Mouse (Mus musculus): Measurements from ENCODE around the gene Chst11. TPM values are rescaled to one million over a fixed set of nuclear protein-coding genes. Genes with fewer than 3 reads are reported as not detected.

The Chst11 gene
- polyA plus RNA-seq, 1 experiment from 2014 or later, result 2.0 TPM

- no peak overlapping the region for H3K4me3 ChIP-seq
- no peaks in the 10 kb centered on the region for H3K27me3 ChIP-seq
- H3K9ac ChIP-seq, result no peak overlapping the region
- H3K36me3 ChIP-seq, result no peaks in the 10 kb centered on the region
- no peak overlapping the region for H3K4me2 ChIP-seq
- peaks cover 43% of the 10 kb centered on the region for H3K4me1 ChIP-seq (replicated peaks)
- 76% methylated on average over 21 of the region's 21 CpGs for WGBS
- H3K27ac ChIP-seq, result no peak overlapping the region
- no peaks in the 10 kb centered on the region for H3K9me3 ChIP-seq (replicated peaks)
- ATAC-seq (replicated peaks; ENCODE audit: insufficient number of reproducible peaks, insufficient read depth, low FRiP score, low read depth), result no peak
Observed at GRCm38 (mm10) chr10:83017760-83018498, 32.6 kb downstream of the Chst11 start.

DNA sequence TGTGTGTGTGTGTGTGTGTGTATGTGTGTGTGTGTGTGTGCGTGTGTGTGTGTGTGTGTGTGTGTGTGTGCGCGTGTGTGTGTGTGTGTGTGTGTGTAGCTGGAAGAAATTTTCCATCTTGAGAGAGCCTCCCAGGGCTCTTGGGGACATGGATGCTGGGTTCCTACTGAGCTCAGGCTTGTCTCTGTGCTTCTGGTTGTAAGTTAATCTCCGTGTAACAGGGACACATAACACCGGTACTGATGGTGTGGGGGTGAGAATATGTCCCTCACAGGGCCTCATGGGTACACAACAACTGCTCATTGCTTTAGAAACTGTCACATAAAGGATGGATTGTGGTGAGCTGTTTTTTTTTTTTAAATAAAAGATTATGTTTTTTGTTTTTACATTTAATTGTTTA is 33.2 kb downstream of the Chst11 start:
- 70% methylated on average over 5 of the region's 5 CpGs for WGBS
- Histone ChIP-seq H3K4me1 (replicated peaks) (peaks cover 39% of the 10 kb centered on the region), H3K9ac (no peak overlapping the region), H3K9me3 (replicated peaks) (no peaks in the 10 kb centered on the region), H3K27ac (no peak overlapping the region), H3K4me3 (no peak overlapping the region), H3K36me3 (no peaks in the 10 kb centered on the region), H3K27me3 (no peaks in the 10 kb centered on the region), H3K4me2 (no peak overlapping the region)
- no peak for ATAC-seq (replicated peaks; ENCODE audit: insufficient number of reproducible peaks, insufficient read depth, low FRiP score, low read depth)

DNA sequence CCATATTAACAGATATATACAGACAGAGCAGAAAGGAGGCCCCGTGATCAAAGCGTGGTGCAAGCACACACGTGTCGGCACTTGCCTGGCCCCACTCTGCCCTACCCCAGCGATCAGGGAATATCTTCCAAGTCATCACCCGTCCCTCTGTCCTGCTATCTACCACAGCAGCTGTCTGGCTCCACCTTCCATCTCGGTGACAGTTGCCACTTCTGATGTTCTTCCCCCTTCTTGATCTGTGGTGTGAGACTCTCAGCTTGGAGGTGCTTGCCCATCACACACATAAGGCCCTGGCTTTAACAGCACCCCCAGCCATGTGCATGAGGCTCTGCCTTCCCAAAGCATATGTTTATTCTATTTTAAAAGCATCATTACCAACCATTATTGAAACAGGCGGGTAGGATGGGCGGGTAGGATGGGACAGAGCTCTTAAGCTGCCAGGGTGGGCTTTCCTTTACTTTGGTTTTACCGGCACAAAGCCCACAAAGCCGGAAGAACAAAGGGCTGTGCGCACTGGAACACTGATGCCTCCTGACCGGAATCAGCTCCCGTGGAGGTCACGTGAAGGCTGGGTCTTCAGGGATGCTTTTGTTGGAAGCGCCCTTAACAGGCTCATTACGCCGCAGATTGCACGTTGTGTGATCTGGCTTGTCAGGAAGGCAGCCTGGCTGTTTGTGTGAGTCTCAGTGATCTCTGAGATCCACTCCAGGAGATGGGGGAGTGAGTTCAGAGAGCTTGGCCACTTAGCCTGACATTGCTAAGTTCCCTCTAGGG is 34.4 kb downstream of the Chst11 start:
- no peak overlapping the region; the same call in 1 of the 2 replicates for H3K27ac ChIP-seq
- no peak overlapping the region for H3K4me2 ChIP-seq
- WGBS, result 50% methylated on average over 19 of the region's 19 CpGs
- no peak overlapping the region for H3K9ac ChIP-seq
- H3K27me3 ChIP-seq, result no peaks in the 10 kb centered on the region
- ATAC-seq (replicated peaks; ENCODE audit: insufficient number of reproducible peaks, insufficient read depth, low FRiP score, low read depth), result no peak; the same call in 1 of the 2 replicates
- no peaks in the 10 kb centered on the region for H3K36me3 ChIP-seq
- no peaks in the 10 kb centered on the region for H3K9me3 ChIP-seq (replicated peaks)
- peaks cover 29% of the 10 kb centered on the region for H3K4me1 ChIP-seq (replicated peaks)
- no peak overlapping the region for H3K4me3 ChIP-seq

- Histone ChIP-seq H3K9ac (no peak overlapping the region), H3K4me3 (no peak overlapping the region), H3K27ac (no peak overlapping the region), H3K4me2 (no peak overlapping the region), H3K27me3 (no peaks in the 10 kb centered on the region), H3K4me1 (replicated peaks) (peaks cover 22% of the 10 kb centered on the region), H3K36me3 (no peaks in the 10 kb centered on the region), H3K9me3 (replicated peaks) (no peaks in the 10 kb centered on the region)
- ATAC-seq (replicated peaks; ENCODE audit: insufficient number of reproducible peaks, insufficient read depth, low FRiP score, low read depth), result no peak
- 97% methylated on average over 1 of the region's 1 CpGs for WGBS
Observed at GRCm38 (mm10) chr10:83022616-83023015, 37.3 kb downstream of the Chst11 start.

DNA sequence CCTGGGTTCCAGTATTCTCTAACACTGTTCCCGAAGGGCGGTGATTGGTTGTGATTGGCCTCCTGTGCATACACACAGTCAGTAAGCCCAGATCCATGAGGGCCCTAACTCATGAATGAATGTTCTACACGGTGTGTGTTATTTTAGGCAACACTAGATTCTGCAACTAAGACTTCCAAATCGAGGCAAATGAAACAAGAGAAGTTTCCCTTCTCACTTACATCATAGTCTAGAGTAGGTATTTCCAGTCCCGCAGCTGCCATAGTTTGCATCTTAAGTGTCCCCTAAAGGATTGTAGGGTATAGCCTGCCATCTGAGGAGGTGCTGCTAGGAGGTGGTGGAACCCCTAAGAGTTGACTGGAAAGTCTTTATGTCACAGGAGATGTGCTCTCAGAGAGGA is 40.9 kb downstream of the Chst11 start:
- H3K36me3 ChIP-seq, result no peaks in the 10 kb centered on the region
- H3K9ac ChIP-seq, result no peak overlapping the region
- no peaks in the 10 kb centered on the region for H3K27me3 ChIP-seq
- ATAC-seq (replicated peaks; ENCODE audit: insufficient number of reproducible peaks, insufficient read depth, low FRiP score, low read depth), result no peak
- H3K27ac ChIP-seq, result no peak overlapping the region
- H3K4me3 ChIP-seq, result no peak overlapping the region
- H3K4me2 ChIP-seq, result no peak overlapping the region
- H3K9me3 ChIP-seq (replicated peaks), result no peaks in the 10 kb centered on the region
- 0 out of 2 replicates have a peak, but pooled peaks cover 6% of the 10 kb centered on the region for H3K4me1 ChIP-seq (replicated peaks)
- 68% methylated on average over 5 of the region's 5 CpGs for WGBS

DNA sequence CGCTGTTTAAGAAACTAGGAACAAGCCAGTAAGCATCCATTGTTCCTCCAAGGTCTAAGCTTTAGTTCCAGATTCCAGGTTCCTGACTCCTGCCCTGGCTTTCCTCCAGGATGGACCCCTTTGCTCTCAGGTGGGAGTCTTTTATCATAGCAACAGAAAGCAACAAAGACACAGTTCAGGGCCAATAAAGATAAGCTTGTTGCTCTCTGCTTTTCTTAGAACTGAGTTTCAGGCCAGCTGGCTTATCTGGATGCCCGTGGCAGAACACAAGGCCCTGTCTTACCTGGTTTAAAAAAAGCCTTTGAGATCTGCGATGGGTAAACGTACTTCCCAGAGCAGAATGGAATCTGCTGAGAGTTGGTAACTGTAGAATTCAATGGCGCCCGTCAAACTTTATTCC is 42.4 kb downstream of the Chst11 start:
- no peak for ATAC-seq (replicated peaks; ENCODE audit: insufficient number of reproducible peaks, insufficient read depth, low FRiP score, low read depth)
- H3K9ac ChIP-seq, result no peak overlapping the region
- H3K4me3 ChIP-seq, result no peak overlapping the region
- peaks cover 13% of the 10 kb centered on the region for H3K4me1 ChIP-seq (replicated peaks)
- H3K27me3 ChIP-seq, result no peaks in the 10 kb centered on the region
- no peak overlapping the region for H3K27ac ChIP-seq
- WGBS, result 68% methylated on average over 6 of the region's 6 CpGs
- no peak overlapping the region for H3K4me2 ChIP-seq
- no peaks in the 10 kb centered on the region for H3K9me3 ChIP-seq (replicated peaks)
- no peaks in the 10 kb centered on the region for H3K36me3 ChIP-seq

- ATAC-seq (replicated peaks; ENCODE audit: insufficient number of reproducible peaks, insufficient read depth, low FRiP score, low read depth), result no peak
- Histone ChIP-seq H3K36me3 (no peaks in the 10 kb centered on the region), H3K27me3 (no peaks in the 10 kb centered on the region), H3K9ac (no peak overlapping the region), H3K9me3 (replicated peaks) (no peaks in the 10 kb centered on the region), H3K4me2 (no peak overlapping the region), H3K4me1 (replicated peaks) (peaks cover 16% of the 10 kb centered on the region), H3K4me3 (no peak overlapping the region), H3K27ac (no peak overlapping the region)
- 70% methylated on average over 5 of the region's 5 CpGs for WGBS
Observed at GRCm38 (mm10) chr10:83030103-83030661, 44.9 kb downstream of the Chst11 start.

DNA sequence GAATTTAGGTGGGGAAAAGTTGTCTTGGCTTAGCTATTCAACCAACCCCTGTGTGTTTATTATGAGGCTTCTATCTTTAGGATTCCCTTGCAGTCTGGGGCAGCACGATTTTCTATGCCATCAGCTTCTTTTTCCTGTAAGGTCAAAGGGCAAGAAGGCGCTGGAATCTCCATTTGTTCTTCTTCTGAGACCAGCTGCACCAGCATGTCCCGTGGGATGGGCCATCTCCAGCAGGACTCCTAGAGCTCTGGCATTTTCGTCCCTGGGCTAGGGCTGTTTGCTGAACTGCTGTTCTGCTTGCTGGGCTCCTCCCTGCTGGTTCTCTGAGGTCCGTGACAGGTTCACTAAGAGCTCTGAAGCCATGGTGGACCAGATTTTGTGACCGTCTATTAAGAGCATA is 45.6 kb downstream of the Chst11 start:
- Histone ChIP-seq H3K4me1 (replicated peaks) (peaks cover 17% of the 10 kb centered on the region), H3K9me3 (replicated peaks) (no peaks in the 10 kb centered on the region), H3K9ac (no peak overlapping the region), H3K36me3 (no peaks in the 10 kb centered on the region), H3K4me2 (no peak overlapping the region), H3K27me3 (no peaks in the 10 kb centered on the region), H3K4me3 (no peak overlapping the region), H3K27ac (no peak overlapping the region)
- 52% methylated on average over 6 of the region's 6 CpGs for WGBS
- ATAC-seq (replicated peaks; ENCODE audit: insufficient number of reproducible peaks, insufficient read depth, low FRiP score, low read depth), result no peak

- H3K27me3 ChIP-seq, result no peaks in the 10 kb centered on the region
- 64% methylated on average over 4 of the region's 4 CpGs for WGBS
- no peak overlapping the region for H3K4me3 ChIP-seq
- peaks cover 19% of the 10 kb centered on the region for H3K4me1 ChIP-seq (replicated peaks)
- no peak overlapping the region for H3K27ac ChIP-seq
- H3K4me2 ChIP-seq, result no peak overlapping the region
- no peaks in the 10 kb centered on the region for H3K36me3 ChIP-seq
- ATAC-seq (replicated peaks; ENCODE audit: insufficient number of reproducible peaks, insufficient read depth, low FRiP score, low read depth), result no peak
- H3K9ac ChIP-seq, result no peak overlapping the region
- H3K9me3 ChIP-seq (replicated peaks), result no peaks in the 10 kb centered on the region
Observed at GRCm38 (mm10) chr10:83031561-83031960, 46.3 kb downstream of the Chst11 start.

DNA sequence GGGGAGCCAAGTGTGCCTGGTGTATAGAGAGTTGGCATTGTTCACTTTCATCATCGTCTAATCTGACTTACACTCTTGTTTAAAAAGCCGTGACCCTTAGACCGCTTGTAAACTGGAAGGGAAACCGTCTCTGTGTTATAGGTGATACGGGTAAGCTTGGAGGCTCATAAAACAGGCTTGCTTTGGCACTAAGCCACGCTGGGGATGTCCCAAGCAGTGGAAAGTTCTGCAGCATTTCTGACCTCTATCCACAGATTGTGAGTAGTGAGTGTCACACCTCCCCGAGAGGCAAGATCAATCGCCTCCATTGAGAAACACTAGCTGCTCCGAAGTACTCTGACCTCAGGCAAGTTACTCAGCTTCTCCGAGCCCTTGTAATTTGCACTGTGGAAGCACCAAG is 47.3 kb downstream of the Chst11 start:
- Histone ChIP-seq H3K4me3 (no peak overlapping the region), H3K9ac (no peak overlapping the region), H3K27me3 (no peaks in the 10 kb centered on the region), H3K36me3 (no peaks in the 10 kb centered on the region), H3K9me3 (replicated peaks) (no peaks in the 10 kb centered on the region), H3K4me1 (replicated peaks) (peaks cover 22% of the 10 kb centered on the region), H3K4me2 (no peak overlapping the region), H3K27ac (no peak overlapping the region)
- 49% methylated on average over 10 of the region's 10 CpGs for WGBS
- no peak for ATAC-seq (replicated peaks; ENCODE audit: insufficient number of reproducible peaks, insufficient read depth, low FRiP score, low read depth)

DNA sequence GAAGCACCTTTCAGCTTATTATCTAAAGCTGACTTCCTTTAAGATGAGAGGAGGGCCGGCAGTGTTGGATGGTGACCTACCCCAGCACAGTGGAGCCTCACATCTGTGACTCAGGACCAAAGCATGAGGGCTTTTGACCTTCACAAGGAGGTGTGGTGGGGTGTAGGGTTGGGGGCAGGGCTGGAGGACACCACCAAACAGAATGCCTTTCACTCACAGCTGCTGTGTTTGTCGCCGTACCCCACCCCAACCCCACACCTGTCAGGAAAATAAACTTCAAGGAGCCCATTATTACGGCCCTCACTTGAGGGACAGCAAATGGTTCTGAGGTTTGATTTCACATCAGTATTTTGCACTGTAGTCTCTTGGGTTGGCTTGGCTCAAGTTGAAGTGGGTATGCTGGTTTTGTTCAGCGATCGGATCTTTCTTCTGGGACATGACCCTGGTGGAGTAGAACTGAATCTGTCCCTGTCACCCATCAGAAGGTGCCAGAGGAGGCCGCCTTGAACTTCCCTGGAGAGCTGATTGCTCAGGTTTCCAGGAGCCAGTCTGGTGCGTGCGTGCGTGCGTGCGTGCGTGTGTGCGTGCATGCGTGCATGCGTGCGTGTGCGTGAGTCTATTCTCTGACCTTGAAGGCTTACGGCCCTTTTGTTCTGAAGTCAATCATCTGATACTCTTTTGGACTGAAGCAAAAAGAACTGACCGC is 51.2 kb downstream of the Chst11 start:
- Histone ChIP-seq H3K36me3 (no peaks in the 10 kb centered on the region), H3K27ac (no peak overlapping the region), H3K4me3 (no peak overlapping the region), H3K9me3 (replicated peaks) (no peaks in the 10 kb centered on the region), H3K4me2 (no peak overlapping the region), H3K4me1 (replicated peaks) (peaks cover 23% of the 10 kb centered on the region), H3K9ac (no peak overlapping the region), H3K27me3 (no peaks in the 10 kb centered on the region)
- 77% methylated on average over 20 of the region's 20 CpGs for WGBS
- ATAC-seq (replicated peaks; ENCODE audit: insufficient number of reproducible peaks, insufficient read depth, low FRiP score, low read depth), result peak; percentile 59; the same call in 1 of the 2 replicates
